Mouse (Mus musculus) intestine, embryonic 16.5 days (tissue): ENCODE measurements at regions not wholly inside any gene's neighbourhood (a gene's known extent, or its start where the extent isn't known, plus 50 kb on each side); places are given as distances from the start of the nearest gene placed in this dataset.

Experiments
- ATAC-seq: fragments of 200-750 bp; cut with Nextera tagmentation; 2 replicates; pipeline ENCODE4 v1.8.0; 2017; ENCODE audit warnings: moderate TSS enrichment, moderate library complexity
- H3K27ac ChIP-seq: fragments of 300-500 bp; sonication (generic); 2 replicates; pipeline ENCODE4 v1.5.1; 2014; ENCODE audit warnings: mild to moderate bottlenecking, low read length
- H3K27me3 ChIP-seq: fragments of 300-500 bp; sonication (generic); replicated peaks from 2 replicates; pipeline ENCODE4 v1.6.1; 2014; ENCODE audit warnings: low read length, control low read depth, mixed read lengths; ENCODE audit not compliant: control insufficient read depth, insufficient read depth
- H3K36me3 ChIP-seq: fragments of 300-500 bp; sonication (generic); 2 replicates; pipeline ENCODE4 v1.6.1; 2014; ENCODE audit warnings: low read length, control low read depth; ENCODE audit not compliant: control insufficient read depth, insufficient read depth
- H3K4me1 ChIP-seq: fragments of 300-500 bp; sonication (generic); 2 replicates; pipeline ENCODE4 v1.6.1; 2014; ENCODE audit warnings: low read length, control low read depth, mixed read lengths; ENCODE audit not compliant: control insufficient read depth, insufficient read depth
- H3K4me2 ChIP-seq: fragments of 300-500 bp; sonication (generic); 2 replicates; pipeline ENCODE4 v1.6.1; 2014; ENCODE audit warnings: low read depth, low read length, control low read depth
- H3K4me3 ChIP-seq: fragments of 300-500 bp; sonication (generic); 2 replicates; pipeline ENCODE4 v1.5.1; 2014; ENCODE audit warnings: mild to moderate bottlenecking, low read length
- H3K9ac ChIP-seq: fragments of 300-500 bp; sonication (generic); 2 replicates; pipeline ENCODE4 v1.6.1; 2014; ENCODE audit warnings: low read depth, low read length
- H3K9me3 ChIP-seq: fragments of 300-500 bp; sonication (generic); 2 replicates; pipeline ENCODE4 v1.6.1; 2016; ENCODE audit warnings: low read length, control low read depth; ENCODE audit not compliant: control insufficient read depth
- whole genome bisulfite sequencing: fragments of 180-500 bp; shearing (Covaris S2); extraction: QIAGEN DNeasy Blood & Tissue Kit; methylation state at CpG from one replicate; pipeline ENCODE4 v1.1.7; 2014; 5-methylcytosine and 5-hydroxymethylcytosine counted together

- WGBS, result 85% methylated on average over 6 of the region's 6 CpGs
- H3K4me3 ChIP-seq, result no peak overlapping the region
- no peak overlapping the region for H3K27ac ChIP-seq
- no peaks in the 10 kb centered on the region for H3K36me3 ChIP-seq
- no peak overlapping the region for H3K4me2 ChIP-seq
- H3K27me3 ChIP-seq, result no peaks in the 10 kb centered on the region
- no peaks in the 10 kb centered on the region for H3K4me1 ChIP-seq
- ATAC-seq, result no peak
- H3K9me3 ChIP-seq, result no peaks in the 10 kb centered on the region
- no peak overlapping the region for H3K9ac ChIP-seq
Observed at GRCm38 (mm10) chr13:63654514-63654913, 81.1 kb upstream of the Ptch1 start.

GRCm38 (mm10) chr13:63657115-63657514, 83.7 kb upstream of the Ptch1 start:
- Histone ChIP-seq H3K9me3 (no peaks in the 10 kb centered on the region), H3K27ac (no peak overlapping the region), H3K4me2 (no peak overlapping the region), H3K27me3 (no peaks in the 10 kb centered on the region), H3K4me3 (no peak overlapping the region), H3K36me3 (no peaks in the 10 kb centered on the region), H3K9ac (no peak overlapping the region), H3K4me1 (no peaks in the 10 kb centered on the region)
- ATAC-seq, result no peak
- WGBS, result 84% methylated on average over 8 of the region's 8 CpGs

GRCm38 (mm10) chr13:63659412-63659811, 86.0 kb upstream of the Ptch1 start:
- no peak overlapping the region for H3K4me3 ChIP-seq
- H3K9ac ChIP-seq, result no peak overlapping the region
- H3K9me3 ChIP-seq, result no peaks in the 10 kb centered on the region
- H3K27ac ChIP-seq, result no peak overlapping the region
- no peaks in the 10 kb centered on the region for H3K27me3 ChIP-seq
- no peak for ATAC-seq
- H3K4me2 ChIP-seq, result no peak overlapping the region
- H3K4me1 ChIP-seq, result no peaks in the 10 kb centered on the region
- no peaks in the 10 kb centered on the region for H3K36me3 ChIP-seq
- WGBS, result 88% methylated on average over 7 of the region's 7 CpGs

- no peak overlapping the region for H3K4me3 ChIP-seq
- 77% methylated on average over 4 of the region's 4 CpGs for WGBS
- no peak overlapping the region for H3K9ac ChIP-seq
- no peak overlapping the region for H3K27ac ChIP-seq
- no peaks in the 10 kb centered on the region for H3K4me1 ChIP-seq
- H3K9me3 ChIP-seq, result no peaks in the 10 kb centered on the region
- ATAC-seq, result no peak
- H3K27me3 ChIP-seq, result no peaks in the 10 kb centered on the region
- no peak overlapping the region for H3K4me2 ChIP-seq
- H3K36me3 ChIP-seq, result no peaks in the 10 kb centered on the region
Observed at GRCm38 (mm10) chr13:63660431-63660830, 87.0 kb upstream of the Ptch1 start.

GRCm38 (mm10) chr13:63668576-63668975, 95.2 kb upstream of the Ptch1 start:
- Histone ChIP-seq H3K4me2 (no peak overlapping the region), H3K36me3 (no peaks in the 10 kb centered on the region), H3K27me3 (no peaks in the 10 kb centered on the region), H3K27ac (peak overlapping the region; percentile 63), H3K4me1 (peaks cover 4% of the 10 kb centered on the region), H3K9me3 (no peaks in the 10 kb centered on the region), H3K9ac (no peak overlapping the region), H3K4me3 (no peak overlapping the region)
- 33% methylated on average over 4 of the region's 4 CpGs for WGBS
- no peak for ATAC-seq

GRCm38 (mm10) chr13:63669031-63669430, 95.6 kb upstream of the Ptch1 start:
- WGBS, result 25% methylated on average over 2 of the region's 2 CpGs
- no peaks in the 10 kb centered on the region for H3K27me3 ChIP-seq
- H3K9me3 ChIP-seq, result no peaks in the 10 kb centered on the region
- H3K4me3 ChIP-seq, result no peak overlapping the region
- ATAC-seq, result no peak
- peaks cover 4% of the 10 kb centered on the region for H3K4me1 ChIP-seq
- no peaks in the 10 kb centered on the region for H3K36me3 ChIP-seq
- H3K4me2 ChIP-seq, result no peak overlapping the region
- no peak overlapping the region for H3K9ac ChIP-seq
- H3K27ac ChIP-seq, result peak overlapping the region; percentile 63

- Histone ChIP-seq H3K9ac (no peak overlapping the region), H3K27me3 (no peaks in the 10 kb centered on the region), H3K4me3 (no peak overlapping the region), H3K4me1 (peaks cover 4% of the 10 kb centered on the region), H3K4me2 (no peak overlapping the region), H3K27ac (peak overlapping the region; percentile 30), H3K36me3 (no peaks in the 10 kb centered on the region), H3K9me3 (no peaks in the 10 kb centered on the region)
- ATAC-seq, result no peak
- WGBS, result 40% methylated on average over 4 of the region's 4 CpGs
Observed at GRCm38 (mm10) chr13:63672425-63672824, 99.0 kb upstream of the Ptch1 start.

GRCm38 (mm10) chr13:63677696-63678095, 104.3 kb upstream of the Ptch1 start:
- ATAC-seq, result no peak
- no peak overlapping the region for H3K4me3 ChIP-seq
- WGBS, result 58% methylated on average over 2 of the region's 2 CpGs
- H3K36me3 ChIP-seq, result no peaks in the 10 kb centered on the region
- H3K9ac ChIP-seq, result no peak overlapping the region
- no peaks in the 10 kb centered on the region for H3K9me3 ChIP-seq
- 0 out of 2 replicates have a peak, but pooled peaks cover 4% of the 10 kb centered on the region for H3K4me1 ChIP-seq
- no peak overlapping the region for H3K27ac ChIP-seq
- no peaks in the 10 kb centered on the region; the same call in 1 of the 2 replicates for H3K27me3 ChIP-seq
- H3K4me2 ChIP-seq, result no peak overlapping the region

- Histone ChIP-seq H3K9ac (no peak overlapping the region), H3K27me3 (no peaks in the 10 kb centered on the region; the same call in 1 of the 2 replicates), H3K4me2 (no peak overlapping the region), H3K27ac (no peak overlapping the region), H3K4me1 (0 out of 2 replicates have a peak, but pooled peaks cover 4% of the 10 kb centered on the region), H3K36me3 (no peaks in the 10 kb centered on the region), H3K9me3 (no peaks in the 10 kb centered on the region), H3K4me3 (no peak overlapping the region)
- WGBS, result 69% methylated on average over 10 of the region's 10 CpGs
- ATAC-seq, result no peak
Observed at GRCm38 (mm10) chr13:63678265-63679260, 105.2 kb upstream of the Ptch1 start.
